Mouse (Mus musculus): ENCODE measurements around the gene Enpp7.

GRCm38 (mm10) chr11:118971470-118972034 is 16.4 kb upstream of the Enpp7 start:
- peak; percentile 88 for TF ChIP-seq CTCF (IDR thresholded peaks at IDR 0.05; ENCODE audit: borderline replicate concordance, control insufficient read depth, extremely low read depth, insufficient read depth, low read length, poor library complexity)
- TF ChIP-seq POLR2A (IDR thresholded peaks at IDR 0.05; ENCODE audit: control insufficient read depth, extremely low read depth, insufficient read depth, low read length, poor library complexity), result no peak
